Mouse (Mus musculus) adrenal gland, postnatal 36 days (tissue): ENCODE results near the gene Nxf1. TPM values are rescaled to one million over a fixed set of nuclear protein-coding genes. Genes with fewer than 3 reads are reported as not detected.
A peak's percentile ranks its signal among the peaks of the same experiment; 100 is the strongest.
"Not testable (repeated sequence)": the region's sequence is repeated elsewhere in the genome, so short reads cannot be mapped to it uniquely, and the experiment has no call there.

Source experiments
- DNase-seq, 2 experiments: peaks; one replicate each; pipeline ENCODE4 v3.0.0; 2021; ENCODE audit warnings: mixed read lengths in 1 of 2
- long read RNA-seq, 2 experiments: library from polyadenylated mRNA; stranded (forward); transcript quantifications; one replicate each; pipeline ENCODE4 v2.0.0; 2021; ENCODE audit warnings: borderline sequencing depth in 2 of 2
- total RNA-seq, 2 experiments: library from RNA; stranded (reverse); gene quantifications; 2 replicates each; pipeline ENCODE4 v1.2.3; 2021

Gene Nxf1
- total RNA-seq = 100 to 1,000 TPM in 1 of 2 experiments, 10 to 100 TPM in 1; 94.7 to 144 TPM
- long read RNA-seq, experiment 1, transcript Nxf1-201 (21 exons, 2,326 nt) = major isoform, 25 of 53 reads
- long read RNA-seq, experiment 1, partial matches to known transcripts = 25 of 53 reads
- long read RNA-seq, experiment 1, other reads (novel, unspliced or antisense) = 3 of 53 reads
- long read RNA-seq, experiment 2, full-length matches to known transcripts = 8 of 17 reads
- long read RNA-seq, experiment 2, partial matches to known transcripts = 6 of 17 reads
- long read RNA-seq, experiment 2, other reads (novel, unspliced or antisense) = 3 of 17 reads

DNA sequence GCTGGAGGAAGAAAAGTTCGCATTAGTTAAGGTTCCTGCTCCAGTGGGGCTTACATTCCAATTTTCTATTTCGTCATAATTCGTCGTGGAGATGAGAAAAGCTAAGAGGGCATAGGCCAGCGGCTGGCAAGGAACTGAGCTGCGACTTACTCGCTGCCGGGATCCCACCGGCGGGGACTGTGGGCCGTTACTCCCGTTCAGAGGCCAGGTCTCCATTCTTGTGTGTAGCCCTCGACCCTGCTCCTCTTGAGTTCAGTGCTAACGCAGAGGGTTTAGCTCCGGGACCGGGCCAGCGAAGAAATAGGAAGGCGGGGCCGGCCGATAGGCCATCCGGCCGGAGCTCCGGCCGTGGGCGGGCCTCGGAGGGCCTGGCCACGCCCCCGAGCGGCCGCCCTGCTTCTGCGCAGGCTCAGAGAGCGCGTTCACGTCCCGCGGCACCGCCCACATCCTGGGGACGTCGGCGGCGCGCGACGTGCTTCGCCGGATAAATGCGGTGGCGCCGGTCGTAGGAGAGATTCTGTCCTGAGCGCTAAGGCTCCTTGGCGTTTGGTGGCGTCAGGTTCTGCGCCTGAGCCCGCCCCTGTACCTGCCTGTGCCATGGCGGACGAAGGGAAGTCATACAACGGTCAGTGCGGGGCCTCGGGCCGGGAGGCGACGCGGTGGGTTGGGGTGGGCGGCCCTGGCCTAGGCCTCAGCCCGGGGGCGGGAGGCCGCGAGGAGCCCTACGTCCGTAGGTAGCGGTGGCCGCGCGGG lies at the start of gene Nxf1:
Gene Nxf1 (plus strand): TSS at position 439 of the 753 bp plus-strand sequence.
- DNase-seq = peak; percentile 97

- DNase-seq = no peak
Measured at GRCm38 (mm10) chr19:8708954-8709353, 47.9 kb upstream of the Nxf1 start.

DNA sequence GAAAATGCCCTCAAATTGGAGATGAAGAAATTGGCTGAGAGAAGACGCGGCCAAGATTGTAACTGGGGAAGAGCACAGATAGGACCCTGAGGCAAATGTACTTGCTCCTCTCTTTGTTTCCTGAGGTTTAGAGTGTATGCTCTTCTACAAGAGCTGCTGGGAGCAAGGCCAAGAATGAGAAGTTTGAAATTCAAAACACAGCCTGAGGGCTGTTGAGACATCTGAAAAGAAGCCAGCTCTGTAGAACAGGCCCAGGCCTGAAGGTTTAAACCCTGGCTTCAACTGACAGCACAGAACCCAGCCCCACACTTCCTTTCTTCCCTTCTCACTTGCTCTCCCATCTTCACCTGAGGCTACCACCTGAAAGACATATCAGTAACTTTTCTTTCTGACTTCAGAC lies 46.8 kb upstream of the Nxf1 start:
- no peak for DNase-seq

DNA sequence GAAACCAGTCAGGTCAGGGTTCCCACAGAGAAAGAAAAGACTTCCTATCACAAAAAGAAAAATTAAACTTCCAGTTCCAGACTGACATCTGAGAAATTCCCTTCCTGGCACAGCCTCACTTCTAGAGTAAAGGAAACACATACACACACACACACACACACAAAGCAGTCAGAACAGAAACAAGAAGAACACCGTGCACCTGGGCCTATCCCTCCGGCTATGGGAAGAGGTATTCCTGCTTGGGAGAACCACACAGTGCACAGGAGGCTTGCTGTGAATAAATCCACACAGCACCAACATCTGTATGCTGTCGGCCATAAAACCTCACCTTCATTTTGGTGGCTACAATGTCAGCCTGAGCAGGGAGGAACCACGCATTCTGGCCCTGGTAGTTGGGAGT lies 45.4 kb upstream of the Nxf1 start:
- DNase-seq = no peak

- no peak for DNase-seq
Measured at GRCm38 (mm10) chr19:8711949-8712869, 44.7 kb upstream of the Nxf1 start.

GRCm38 (mm10) chr19:8712870-8713305 lies 44.0 kb upstream of the Nxf1 start:
- peak; percentile 79 to 85 for DNase-seq

DNA sequence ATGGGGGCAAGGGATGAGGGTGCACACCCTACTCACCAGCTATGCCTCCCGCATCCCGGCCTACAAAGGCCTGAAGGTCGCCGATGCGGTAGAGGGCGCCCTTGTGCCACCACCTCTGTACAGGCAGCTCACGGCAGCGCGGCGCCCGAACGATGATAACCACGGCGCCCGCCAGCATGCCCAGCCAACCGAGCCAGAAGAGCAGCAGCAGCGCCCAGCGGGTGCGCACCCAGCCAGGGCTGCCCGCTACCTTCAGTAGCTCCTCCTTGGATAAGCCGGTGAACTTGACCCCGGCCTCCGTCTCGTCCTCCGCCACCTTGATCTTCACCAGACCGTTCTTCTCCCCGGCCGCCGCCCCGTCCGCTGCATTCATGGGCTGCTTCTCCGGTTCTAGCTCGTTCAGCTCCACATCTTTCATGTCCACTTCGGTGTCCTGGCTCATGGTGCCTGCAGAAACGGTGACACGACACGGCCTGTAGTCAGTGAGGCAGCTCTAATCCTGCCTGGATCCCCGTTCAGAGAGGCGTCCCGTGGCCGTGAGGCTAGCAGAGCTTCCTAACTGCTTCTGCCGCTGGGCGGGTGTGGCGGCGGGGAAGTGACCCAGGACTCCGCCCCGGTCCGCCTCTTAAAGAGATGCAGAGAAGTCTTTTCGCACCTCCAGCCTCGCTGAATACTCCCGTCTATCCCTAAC lies 43.4 kb upstream of the Nxf1 start:
- peak; percentile 95 to 96 for DNase-seq

GRCm38 (mm10) chr19:8713997-8714652 lies 42.7 kb upstream of the Nxf1 start:
- no peak for DNase-seq

DNA sequence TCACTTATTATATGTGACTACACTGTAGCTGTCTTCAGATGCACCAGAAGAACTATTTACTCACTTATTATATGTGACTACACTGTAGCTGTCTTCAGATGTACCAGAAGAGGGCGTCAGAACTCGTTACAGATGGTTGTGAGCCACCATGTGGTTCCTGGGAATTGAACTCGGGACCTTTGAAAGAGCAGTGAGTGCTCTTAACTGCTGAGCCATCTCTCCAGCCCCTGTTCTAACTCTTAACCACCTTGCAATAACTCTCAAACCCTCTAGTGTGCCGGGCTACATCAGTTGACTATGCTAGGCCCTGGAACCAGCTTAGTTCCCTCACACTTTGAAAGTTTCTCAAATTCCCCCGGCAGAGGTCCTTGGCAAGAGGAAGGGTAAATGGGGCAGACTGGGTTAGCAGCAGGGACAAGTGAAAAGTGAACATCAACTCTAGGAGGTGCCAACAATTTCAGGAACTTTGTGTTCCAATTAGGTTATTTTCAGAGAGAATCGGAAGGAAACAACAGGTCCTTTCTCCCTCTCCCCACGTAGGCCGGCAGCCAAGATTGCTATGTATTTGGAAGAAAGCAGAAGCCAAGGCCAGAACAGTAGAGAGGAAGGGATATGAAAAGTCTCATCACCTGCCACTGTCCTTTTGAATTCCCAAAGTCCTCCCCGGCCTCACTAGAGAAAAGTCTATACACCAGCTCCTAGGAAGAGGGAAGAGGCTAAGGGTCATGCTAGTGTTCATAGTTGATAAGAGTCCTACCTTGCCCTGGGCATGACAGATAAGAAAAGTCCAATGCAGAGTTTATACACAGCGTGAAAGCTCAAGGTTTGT lies 42.0 kb upstream of the Nxf1 start:
- DNase-seq = peak; percentile 29 to 39

DNA sequence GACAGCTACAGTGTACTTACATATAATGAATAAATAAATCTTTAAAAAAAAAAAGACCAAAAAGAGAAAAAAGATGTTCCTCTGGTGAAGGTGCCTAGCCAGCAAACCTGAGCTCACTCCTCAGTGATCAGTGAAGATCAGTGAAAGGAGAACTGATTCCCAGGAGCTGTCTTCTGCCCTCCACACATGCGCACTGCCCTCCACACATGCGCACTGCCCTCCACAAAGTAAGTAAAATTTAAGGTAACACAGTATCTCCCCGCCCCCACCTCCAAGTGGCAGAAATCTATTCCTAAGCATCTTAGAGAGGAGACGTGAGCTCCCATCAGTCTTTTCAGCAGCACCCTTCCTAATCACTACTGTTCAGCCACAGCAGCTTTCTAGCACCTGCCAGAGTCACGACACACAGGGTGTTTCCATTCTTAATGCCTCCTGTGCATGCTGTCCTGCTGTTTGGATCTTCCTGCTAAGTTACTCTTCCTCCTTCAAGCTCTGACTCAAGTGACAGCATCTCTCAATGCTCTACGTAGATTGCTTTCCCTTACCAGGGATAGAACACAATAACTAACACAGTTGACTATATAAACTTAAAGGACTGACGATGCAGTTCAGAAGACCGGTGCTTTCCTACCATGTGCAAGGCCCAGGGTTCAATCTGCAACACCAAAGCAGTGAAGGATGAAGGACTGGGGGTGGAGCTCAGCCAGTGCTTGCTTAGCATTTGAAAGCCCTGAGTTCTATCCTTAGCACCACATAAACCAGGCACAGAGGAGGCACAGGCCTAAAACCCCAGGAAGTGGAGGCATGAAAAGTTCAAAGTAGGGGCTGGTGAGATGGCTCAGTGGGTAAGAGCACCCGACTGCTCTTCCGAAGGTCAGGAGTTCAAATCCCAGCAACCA lies 40.8 kb upstream of the Nxf1 start:
- DNase-seq = no peak

GRCm38 (mm10) chr19:8716767-8717475 lies 40.0 kb upstream of the Nxf1 start:
- no peak for DNase-seq

- DNase-seq = peak; percentile 58 to 80
Measured at GRCm38 (mm10) chr19:8718357-8718756, 38.5 kb upstream of the Nxf1 start.

DNA sequence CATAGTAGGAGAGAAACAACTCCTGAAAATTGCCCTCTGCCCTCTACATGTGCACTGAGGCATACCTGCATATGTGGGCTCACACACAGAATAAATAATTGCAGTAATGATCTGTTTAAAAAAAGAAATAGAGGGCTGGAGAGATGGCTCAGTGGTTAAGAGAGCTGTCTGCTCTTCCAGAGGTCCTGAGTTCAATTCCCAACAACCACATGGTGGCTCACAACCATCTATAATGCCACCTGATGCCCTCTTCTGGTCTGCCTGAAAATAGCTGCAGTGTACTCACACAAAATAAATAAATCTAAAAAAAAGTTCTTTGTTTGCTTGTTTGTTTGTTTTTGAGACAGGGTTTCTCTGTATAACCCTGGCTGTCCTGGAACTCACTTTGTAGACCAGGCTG lies 37.8 kb upstream of the Nxf1 start:
- DNase-seq = not testable (repeated sequence)

DNA sequence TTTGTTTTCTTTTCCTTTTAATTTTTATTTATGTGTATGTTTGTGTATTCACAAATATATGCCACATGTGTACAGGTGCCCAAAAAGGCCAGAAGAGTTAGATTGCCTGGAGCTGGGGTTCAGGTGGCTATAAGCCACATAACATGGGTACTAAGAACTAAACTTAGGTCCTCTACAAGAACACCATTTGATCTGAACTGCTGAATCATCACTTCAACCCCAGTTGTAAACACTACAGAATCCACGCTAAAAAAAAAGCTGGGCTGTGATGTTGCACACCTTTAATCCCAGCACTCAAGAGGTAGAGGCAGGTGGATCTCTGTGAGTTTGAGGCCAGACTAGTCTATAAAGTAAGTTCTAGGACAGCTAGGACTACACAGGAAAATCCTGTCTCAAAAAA lies 35.5 kb upstream of the Nxf1 start:
- DNase-seq = no peak

GRCm38 (mm10) chr19:8722021-8722420 lies 34.9 kb upstream of the Nxf1 start:
- DNase-seq = no peak

GRCm38 (mm10) chr19:8722559-8722906 lies 34.3 kb upstream of the Nxf1 start:
- DNase-seq = no peak

GRCm38 (mm10) chr19:8722907-8723573 lies 33.8 kb upstream of the Nxf1 start, which contains the start of gene Slc3a2:
Gene Slc3a2, minus strand, starts transcription at chr19:8723369.
- DNase-seq = peak; percentile 95 to 96
